Mouse (Mus musculus) C2C12 (cell line): Measurements from ENCODE around the gene Ttc9c. TPM values are rescaled to one million over a fixed set of nuclear protein-coding genes. Genes with fewer than 3 reads are reported as not detected.

Experiments used
- H3K27me3 ChIP-seq: one replicate; pipeline ENCODE4 v1.6.1; 2011; ENCODE audit not compliant: control insufficient read depth, insufficient read depth, insufficient read length
- H3K36me3 ChIP-seq: one replicate; pipeline ENCODE4 v1.6.1; 2011; ENCODE audit not compliant: control insufficient read depth, insufficient read depth
- H3K4me3 ChIP-seq: one replicate; pipeline ENCODE4 v1.5.1; 2011; ENCODE audit warnings: mild to moderate bottlenecking, control low read depth; ENCODE audit not compliant: poor library complexity, insufficient read depth, severe bottlenecking
- H3K79me2 ChIP-seq: one replicate; pipeline ENCODE4 v1.6.1; 2011; ENCODE audit not compliant: control insufficient read depth, insufficient read depth
- H3K79me3 ChIP-seq: one replicate; pipeline ENCODE4 v1.6.1; 2011; ENCODE audit warnings: low read depth, control low read depth
- H3ac ChIP-seq: one replicate; pipeline ENCODE3; 2011; ENCODE audit warnings: low read depth; ENCODE audit not compliant: control insufficient read depth, insufficient read length
- CEBPB ChIP-seq: IDR thresholded peaks from one replicate; pipeline ENCODE4 v1.6.1; 2011; ENCODE audit warnings: low read depth, mild to moderate bottlenecking, control low read depth, moderate library complexity
- CTCF ChIP-seq: IDR thresholded peaks from one replicate; pipeline ENCODE4 v1.5.1; 2011; ENCODE audit not compliant: control insufficient read depth, insufficient read depth, insufficient read length
- FOSL1 ChIP-seq: IDR thresholded peaks from one replicate; pipeline ENCODE4 v1.8.0; 2011; ENCODE audit warnings: mild to moderate bottlenecking, low read length; ENCODE audit not compliant: poor library complexity, insufficient read depth, severe bottlenecking
- MAX ChIP-seq: IDR thresholded peaks from one replicate; pipeline ENCODE4 v1.6.1; 2011; ENCODE audit warnings: mild to moderate bottlenecking, control low read depth
- MYOD1 ChIP-seq: IDR thresholded peaks from one replicate; pipeline ENCODE4 v1.6.1; 2011; ENCODE audit warnings: low read depth; ENCODE audit not compliant: control insufficient read depth, insufficient read length
- MYOG ChIP-seq: IDR thresholded peaks from one replicate; pipeline ENCODE4 v1.6.1; 2011; ENCODE audit not compliant: control insufficient read depth, insufficient read length; ENCODE audit errors: extremely low read depth
- USF1 ChIP-seq: IDR thresholded peaks from one replicate; pipeline ENCODE4 v1.6.1; 2011; ENCODE audit warnings: low read depth, mild to moderate bottlenecking, control low read depth, moderate library complexity
- polyA plus RNA-seq: library from polyadenylated mRNA; unstranded; fragments of >200 nt; fragmentation: generic; extraction: Trizol; gene quantifications from one replicate; pipeline ENCODE4 v1.2.1, GENCODE M21; 2012; ENCODE audit warnings: missing spikeins

Ttc9c gene
- polyA plus RNA-seq, 1 experiment = 17.7 TPM

DNA sequence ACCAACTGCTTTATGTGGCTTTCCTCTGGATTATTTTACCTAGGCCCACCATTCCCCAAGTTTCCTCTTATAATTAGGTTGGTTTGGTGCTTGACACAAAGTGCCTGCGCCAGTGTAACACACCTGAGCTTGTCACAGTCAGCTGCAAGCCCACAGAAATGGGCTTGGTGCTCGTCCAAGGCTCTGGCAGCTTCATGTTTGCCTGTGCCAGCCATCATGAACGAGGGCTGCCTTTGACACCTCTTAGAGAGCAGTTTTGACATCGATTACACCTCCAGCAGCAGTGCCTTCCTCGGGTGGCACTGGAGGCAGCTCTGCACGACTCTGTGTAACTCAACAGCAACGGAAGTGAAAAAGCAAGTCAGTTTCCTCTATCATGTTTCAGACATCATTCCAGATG, 29.0 kb downstream of the Ttc9c start:
- Histone ChIP-seq H3K27me3 (no peaks in the 10 kb centered on the region), H3K79me3 (no peaks in the 10 kb centered on the region), H3ac (no peak overlapping the region), H3K79me2 (peaks cover 13% of the 10 kb centered on the region), H3K4me3 (no peak overlapping the region), H3K36me3 (peaks cover 40% of the 10 kb centered on the region)
- TF ChIP-seq USF1 (no peak), FOSL1 (no peak), CTCF (no peak), MYOG (no peak), CEBPB (no peak), MAX (no peak), MYOD1 (no peak)

DNA sequence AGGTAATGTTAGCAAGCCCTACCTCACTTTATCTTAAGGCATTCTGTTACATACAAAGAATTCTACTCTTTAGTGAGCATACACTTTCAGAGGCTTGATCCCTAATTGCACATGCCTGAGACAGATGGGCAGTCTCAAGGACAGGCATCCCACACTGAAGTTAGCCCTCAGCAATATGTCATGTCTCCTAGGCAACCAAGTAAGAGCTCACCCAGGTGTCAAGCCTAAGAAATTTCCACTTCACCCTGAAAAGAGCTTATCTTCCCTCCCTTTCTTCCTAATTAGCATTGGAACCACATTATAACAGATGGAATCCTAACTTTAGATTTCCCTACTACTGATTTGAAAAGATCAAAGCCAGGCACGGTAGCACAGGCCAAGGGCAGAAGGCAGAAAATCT, 30.0 kb downstream of the Ttc9c start:
- H3K79me3 ChIP-seq = no peaks in the 10 kb centered on the region
- peaks cover 15% of the 10 kb centered on the region for H3K79me2 ChIP-seq
- H3K27me3 ChIP-seq = no peaks in the 10 kb centered on the region
- H3K4me3 ChIP-seq = no peak overlapping the region
- TF ChIP-seq CTCF (no peak), CEBPB (no peak), USF1 (no peak), MYOD1 (no peak), MAX (no peak), MYOG (no peak), FOSL1 (no peak)
- no peak overlapping the region for H3ac ChIP-seq
- peaks cover 30% of the 10 kb centered on the region for H3K36me3 ChIP-seq

DNA sequence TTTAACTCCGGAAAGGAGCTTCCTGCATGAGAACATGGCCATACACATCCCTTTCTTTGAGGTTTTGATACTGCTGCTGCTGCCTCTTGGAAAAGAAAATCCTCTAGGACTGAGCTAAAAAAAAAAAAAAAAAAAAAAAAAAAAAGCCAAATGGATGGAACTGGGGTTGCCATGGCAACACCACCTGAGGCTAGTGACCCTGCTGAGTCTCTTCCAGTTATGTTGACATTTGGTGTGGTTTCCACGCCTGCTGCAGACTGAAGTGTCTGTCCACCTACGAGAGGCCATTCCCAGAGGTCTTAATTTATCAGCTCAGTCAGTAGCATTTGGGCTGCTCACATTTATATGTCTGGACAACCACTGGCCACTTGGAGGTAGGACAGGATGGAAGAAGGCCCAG, 30.6 kb downstream of the Ttc9c start:
- Histone ChIP-seq H3K79me3 (no peaks in the 10 kb centered on the region), H3K27me3 (no peaks in the 10 kb centered on the region), H3K4me3 (no peak overlapping the region), H3K79me2 (peaks cover 12% of the 10 kb centered on the region), H3K36me3 (peaks cover 23% of the 10 kb centered on the region), H3ac (no peak overlapping the region)
- no peak for TF ChIP-seq FOSL1
- no peak for TF ChIP-seq CEBPB
- no peak for TF ChIP-seq MYOG
- no peak for TF ChIP-seq MAX
- TF ChIP-seq MYOD1 = no peak

DNA sequence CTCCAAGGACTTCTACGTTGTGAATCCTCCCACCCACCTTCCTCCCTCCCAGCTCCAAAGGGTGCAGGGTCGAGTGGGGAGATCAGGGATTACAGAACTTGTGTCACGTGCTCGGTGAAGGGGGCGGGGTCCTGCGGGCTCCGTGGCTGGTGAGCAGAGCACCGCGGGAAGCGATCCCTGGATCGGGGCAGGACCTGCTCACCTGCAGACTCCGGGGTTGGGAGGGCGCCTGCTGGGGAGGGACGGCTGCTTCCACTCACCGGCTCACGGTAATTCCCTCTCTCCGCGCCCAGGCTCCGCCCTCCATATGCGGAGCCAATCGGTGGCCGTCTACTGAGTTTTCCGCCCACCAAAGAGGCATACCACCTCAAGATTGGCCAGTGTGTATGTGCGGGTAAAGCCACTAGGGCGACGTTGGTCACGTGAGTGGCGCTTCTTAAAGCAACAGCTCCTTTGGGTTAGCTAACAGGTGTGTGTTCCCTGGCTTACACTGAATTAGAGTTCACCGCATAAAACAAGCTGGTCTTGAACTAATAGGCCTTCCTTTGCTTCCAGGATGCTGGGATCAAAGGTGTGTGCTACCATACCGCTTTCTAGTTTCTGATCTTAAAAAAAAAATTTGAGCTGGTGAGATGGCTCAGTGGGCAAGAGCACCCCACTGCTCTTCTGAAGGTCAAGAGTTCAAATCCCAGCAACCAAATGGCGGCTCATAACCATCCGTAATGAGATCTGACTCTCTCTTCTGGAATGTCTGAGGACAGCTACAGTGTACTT, 32.9 kb downstream of the Ttc9c start, which contains the start of gene Taf6l:
Gene Taf6l, minus strand, starts transcription at position 410 of the 774 bp plus-strand sequence.
- peaks cover 14% of the 10 kb centered on the region for H3K36me3 ChIP-seq
- H3K27me3 ChIP-seq = no peaks in the 10 kb centered on the region
- peak within 1 kb of the TSS; percentile 78 for H3ac ChIP-seq
- H3K79me2 ChIP-seq = peaks cover 12% of the 10 kb centered on the region
- H3K79me3 ChIP-seq = no peaks in the 10 kb centered on the region
- TF ChIP-seq MAX (peak; percentile 35), MYOG (no peak), MYOD1 (peak; percentile 20), USF1 (peak; percentile 99), CTCF (no peak), FOSL1 (no peak)
- peak within 1 kb of the TSS; percentile 55 for H3K4me3 ChIP-seq

DNA sequence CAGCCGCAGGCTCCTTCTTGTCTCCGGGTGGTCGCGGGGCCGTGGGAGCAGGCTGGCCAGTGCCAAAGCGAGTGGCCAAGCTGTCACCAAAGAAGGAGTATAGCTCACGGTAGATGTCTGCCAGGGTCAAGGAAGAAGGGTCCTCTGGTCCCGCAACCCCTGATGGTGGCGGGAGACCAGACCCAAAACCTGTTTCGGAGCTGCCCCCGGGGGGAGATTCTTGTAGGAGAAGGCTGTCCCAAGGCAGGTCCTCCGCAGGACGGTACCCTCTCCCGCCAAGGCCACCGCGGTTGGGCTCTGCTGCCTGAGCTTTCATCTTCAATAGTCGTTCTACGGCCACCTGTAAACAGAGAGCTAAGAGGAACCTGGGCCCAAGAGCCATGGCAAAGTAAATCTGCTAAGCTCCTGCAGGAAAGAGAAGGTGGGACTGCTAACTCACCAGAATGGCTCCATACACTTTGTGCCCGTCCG, 44.1 kb downstream of the Ttc9c start:
- H3K4me3 ChIP-seq = peak overlapping the region; percentile 68
- H3K79me3 ChIP-seq = peaks cover 14% of the 10 kb centered on the region
- TF ChIP-seq MYOG (no peak), MAX (no peak), FOSL1 (no peak), CTCF (no peak), CEBPB (no peak), MYOD1 (no peak), USF1 (no peak)
- no peaks in the 10 kb centered on the region for H3K27me3 ChIP-seq
- H3K36me3 ChIP-seq = peaks cover 64% of the 10 kb centered on the region
- peaks cover 50% of the 10 kb centered on the region for H3K79me2 ChIP-seq
- peak overlapping the region; percentile 92 for H3ac ChIP-seq
